Mouse (Mus musculus) embryo, embryonic 11.5 days (tissue): ENCODE measurements around the gene Inpp5d.

Experiments
- DNase-seq: peaks from one replicate; pipeline ENCODE4 v3.0.0-alpha.2; 2012; ENCODE audit warnings: low read depth, low spot score

The Inpp5d gene

GRCm38 (mm10) chr1:87704230-87704629 is 84.1 kb downstream of the Inpp5d start:
- DNase-seq = no peak

GRCm38 (mm10) chr1:87706361-87706760 is 86.2 kb downstream of the Inpp5d start:
- no peak for DNase-seq

- no peak for DNase-seq
Measured at GRCm38 (mm10) chr1:87709020-87709419, 88.9 kb downstream of the Inpp5d start.

DNA sequence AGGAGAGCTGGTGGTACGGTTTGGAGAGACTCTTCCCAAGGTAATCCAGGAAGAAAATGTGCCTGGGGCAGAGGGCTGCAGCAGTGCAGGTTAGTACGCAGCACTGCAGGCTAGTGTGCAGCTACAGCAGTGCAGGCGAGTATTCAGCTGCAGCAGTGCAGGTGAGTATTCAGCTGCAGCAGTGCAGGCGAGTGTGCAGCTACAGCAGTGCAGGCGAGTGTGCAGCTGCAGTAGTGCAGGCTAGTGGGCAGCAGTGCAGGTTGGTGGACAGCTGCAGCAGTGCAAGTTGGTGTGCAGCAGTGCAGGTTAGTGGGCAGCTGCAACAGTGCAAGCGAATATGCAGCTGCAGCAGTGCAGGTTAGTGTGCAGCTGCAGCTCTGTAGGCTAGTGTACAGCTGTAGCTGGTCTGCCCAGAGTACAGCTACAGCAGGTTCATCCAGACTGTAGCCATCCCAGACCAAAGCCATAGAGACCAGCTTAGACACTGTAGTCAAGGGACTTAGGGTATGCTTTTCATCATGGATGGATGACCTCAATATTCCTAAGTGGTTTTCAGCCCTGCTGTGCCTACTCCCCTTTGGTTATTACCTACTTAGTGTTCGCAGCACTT is 89.7 kb downstream of the Inpp5d start:
- no peak for DNase-seq

DNA sequence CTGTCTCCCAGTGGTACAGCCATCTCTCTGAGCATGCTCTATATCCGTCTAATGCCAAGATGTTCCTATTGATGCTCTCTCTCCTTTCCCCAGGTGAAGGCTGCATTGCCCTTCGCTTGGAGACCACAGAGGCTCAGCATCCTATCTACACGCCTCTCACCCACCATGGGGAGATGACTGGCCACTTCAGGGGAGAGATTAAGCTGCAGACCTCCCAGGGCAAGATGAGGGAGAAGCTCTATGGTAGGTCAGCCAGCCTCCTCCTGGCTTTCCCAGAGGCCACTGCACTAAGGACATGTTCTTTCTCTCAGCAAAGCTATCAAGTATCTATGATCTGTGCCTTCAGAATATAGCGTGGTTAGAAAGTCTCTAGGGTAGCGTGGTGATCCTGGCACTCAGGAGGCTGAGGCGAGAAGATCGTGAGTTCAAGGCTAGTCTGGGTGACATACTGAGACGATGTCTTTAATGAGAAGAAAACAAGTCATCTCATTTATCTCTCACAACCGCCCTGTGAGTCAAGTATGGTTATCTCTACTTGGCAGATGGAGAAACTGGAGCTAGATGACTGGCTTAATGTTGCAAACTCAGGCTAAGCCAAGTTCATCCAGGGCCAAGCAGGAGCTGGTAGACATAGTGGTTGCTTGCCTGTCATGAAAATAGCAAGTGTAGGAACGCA is 92.0 kb downstream of the Inpp5d start:
- no peak for DNase-seq

DNA sequence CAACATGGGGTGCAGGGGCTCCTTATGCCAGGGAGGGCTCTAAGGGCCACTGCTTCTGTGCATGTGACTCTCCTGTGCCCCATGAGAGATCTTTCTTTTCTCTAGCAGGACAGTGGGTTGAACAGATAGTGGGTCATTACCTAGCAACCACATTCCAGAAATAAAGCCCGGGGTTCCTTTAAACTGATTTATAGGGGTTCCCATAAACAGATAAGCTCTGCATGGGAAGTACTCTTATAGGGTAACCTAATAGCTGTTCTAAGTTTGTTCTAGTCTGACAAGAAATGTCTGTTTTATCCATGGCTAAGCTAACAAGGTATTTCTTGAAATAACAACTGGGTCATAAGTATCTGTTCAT is 92.5 kb downstream of the Inpp5d start:
- DNase-seq = no peak

- DNase-seq = peak; percentile 20
Measured at GRCm38 (mm10) chr1:87721382-87721781, 101.3 kb downstream of the Inpp5d start.

DNA sequence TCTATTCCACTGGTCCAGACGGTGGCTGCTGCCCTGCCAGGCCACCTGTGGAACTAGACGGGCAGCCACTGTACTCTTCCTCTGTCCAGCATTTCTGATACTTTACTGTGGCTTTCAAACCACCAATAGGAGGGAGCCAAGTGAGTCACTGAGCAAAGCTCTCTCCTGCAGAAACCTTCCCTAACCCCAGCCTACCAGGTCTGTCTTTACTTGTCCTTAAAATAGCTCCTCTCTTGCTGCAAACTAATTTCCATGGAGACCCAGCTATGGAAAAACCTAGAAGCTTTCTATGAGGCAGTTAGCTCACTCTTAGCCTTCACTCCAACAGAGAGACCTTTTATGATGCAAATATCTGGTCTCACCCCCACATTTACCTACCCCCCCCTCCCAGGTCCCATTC is 102.0 kb downstream of the Inpp5d start:
- no peak for DNase-seq

- DNase-seq = no peak
Measured at GRCm38 (mm10) chr1:87723351-87723750, 103.2 kb downstream of the Inpp5d start.

- DNase-seq = no peak
Measured at GRCm38 (mm10) chr1:87729070-87729469, 109.0 kb downstream of the Inpp5d start.

- no peak for DNase-seq
Measured at GRCm38 (mm10) chr1:87729850-87730249, 109.7 kb downstream of the Inpp5d start.

GRCm38 (mm10) chr1:87730271-87730670 is 110.2 kb downstream of the Inpp5d start:
- no peak for DNase-seq

DNA sequence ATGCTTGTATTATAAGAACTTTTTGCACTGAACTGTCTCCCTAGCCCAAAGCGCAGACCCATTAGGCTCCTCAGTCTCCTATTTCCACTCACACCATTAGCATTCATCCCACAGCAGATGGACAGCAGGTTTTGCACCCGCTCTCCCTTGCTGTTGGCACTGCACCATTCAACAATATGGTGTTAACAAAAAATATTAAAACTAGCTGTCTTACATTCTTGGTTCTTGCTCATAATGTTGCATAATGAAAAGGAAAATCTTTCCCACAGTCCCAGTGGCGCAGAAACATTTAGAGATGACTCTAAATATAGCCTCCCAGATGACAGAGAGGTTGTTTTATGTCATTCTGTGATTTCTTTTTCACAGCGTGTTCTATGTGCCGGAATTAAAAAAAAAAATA is 113.1 kb downstream of the Inpp5d start:
- DNase-seq = no peak

- DNase-seq = no peak
Measured at GRCm38 (mm10) chr1:87734153-87734552, 114.0 kb downstream of the Inpp5d start.

GRCm38 (mm10) chr1:87740584-87741290 is 120.6 kb downstream of the Inpp5d start:
- DNase-seq = no peak

- DNase-seq = no peak
Measured at GRCm38 (mm10) chr1:87749360-87749973, 129.4 kb downstream of the Inpp5d start.

GRCm38 (mm10) chr1:87755641-87756470 is 135.7 kb downstream of the Inpp5d start, which contains the start of gene Atg16l1:
Gene Atg16l1, plus strand, starts transcription at chr1:87755870.
- DNase-seq = peak; percentile 90

DNA sequence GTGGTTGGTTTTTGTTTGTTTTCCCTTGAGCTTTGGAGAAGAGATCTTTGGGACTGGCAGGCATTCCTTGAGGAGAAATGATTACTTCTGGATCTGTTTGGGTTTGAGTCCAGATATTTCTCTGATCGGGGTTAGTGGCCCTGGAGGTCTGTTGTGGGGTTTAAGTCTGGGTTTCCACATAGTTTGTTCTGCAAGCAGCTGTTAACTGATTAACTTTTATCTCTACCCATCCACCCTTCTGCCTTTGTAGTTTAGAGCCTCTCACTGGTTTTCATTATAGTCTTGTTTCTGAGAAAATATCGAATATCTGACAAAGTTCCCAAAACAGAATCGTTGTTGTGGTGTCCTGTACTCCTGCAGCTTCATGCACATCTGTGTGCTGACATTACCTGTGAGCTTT is 143.7 kb downstream of the Inpp5d start:
- DNase-seq = no peak

DNA sequence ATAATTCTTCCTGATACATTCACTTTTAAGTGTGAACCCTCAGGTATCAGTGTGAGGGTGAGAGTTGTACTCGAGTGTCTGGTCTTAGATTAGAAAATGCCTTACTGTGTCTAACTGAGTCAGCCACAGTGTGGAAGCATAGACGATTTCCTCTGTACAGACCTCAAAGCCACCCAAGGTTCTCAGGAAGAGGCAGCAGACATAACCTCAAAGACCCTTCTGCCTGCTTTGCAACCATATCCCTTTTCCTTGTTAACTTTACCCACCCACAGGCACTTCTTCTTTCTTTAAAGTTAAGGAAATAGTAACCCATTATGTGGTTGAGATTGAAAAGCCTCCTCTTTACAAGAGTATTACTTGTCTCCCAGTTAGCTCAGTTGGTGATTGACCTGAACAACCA is 145.6 kb downstream of the Inpp5d start:
- DNase-seq = no peak

GRCm38 (mm10) chr1:87766233-87766632 is 146.1 kb downstream of the Inpp5d start:
- DNase-seq = no peak

GRCm38 (mm10) chr1:87769263-87769662 is 149.2 kb downstream of the Inpp5d start:
- DNase-seq = no peak
